Mouse (Mus musculus): Measurements from ENCODE around the gene Astn2. TPM values are rescaled to one million over a fixed set of nuclear protein-coding genes. Genes with fewer than 3 reads are reported as not detected.

Gene Astn2
- polyA plus RNA-seq, 1 experiment from 2014 or later, result 0.81 TPM

DNA sequence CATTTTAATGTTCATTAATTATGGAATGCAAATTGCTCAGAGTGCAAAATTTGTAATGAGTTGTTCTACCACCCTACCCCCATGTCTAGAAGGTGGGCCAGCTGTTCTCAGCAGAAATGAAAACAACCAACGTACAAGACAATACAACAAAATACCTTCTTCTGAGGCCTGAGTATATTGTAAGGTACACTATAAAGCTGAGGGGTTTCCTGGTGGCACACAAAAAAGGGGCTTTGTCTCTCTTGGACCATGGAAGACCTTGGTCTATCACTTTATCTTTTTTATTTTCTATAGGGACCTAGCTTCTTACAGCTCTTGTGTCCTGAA lies 645.6 kb downstream of the Astn2 start:
- ATAC-seq, result no peak
- no peak overlapping the region for H3K9ac ChIP-seq
- no peaks in the 10 kb centered on the region for H3K27me3 ChIP-seq
- 62% methylated on average over 1 of the region's 1 CpGs for WGBS
- H3K27ac ChIP-seq, result no peak overlapping the region
- H3K4me1 ChIP-seq, result no peaks in the 10 kb centered on the region
- H3K9me3 ChIP-seq (replicated peaks), result no peaks in the 10 kb centered on the region
- no peak overlapping the region for H3K4me3 ChIP-seq
- no peak overlapping the region for H3K4me2 ChIP-seq
- no peaks in the 10 kb centered on the region for H3K36me3 ChIP-seq (ENCODE audit: poor library complexity, severe bottlenecking)

DNA sequence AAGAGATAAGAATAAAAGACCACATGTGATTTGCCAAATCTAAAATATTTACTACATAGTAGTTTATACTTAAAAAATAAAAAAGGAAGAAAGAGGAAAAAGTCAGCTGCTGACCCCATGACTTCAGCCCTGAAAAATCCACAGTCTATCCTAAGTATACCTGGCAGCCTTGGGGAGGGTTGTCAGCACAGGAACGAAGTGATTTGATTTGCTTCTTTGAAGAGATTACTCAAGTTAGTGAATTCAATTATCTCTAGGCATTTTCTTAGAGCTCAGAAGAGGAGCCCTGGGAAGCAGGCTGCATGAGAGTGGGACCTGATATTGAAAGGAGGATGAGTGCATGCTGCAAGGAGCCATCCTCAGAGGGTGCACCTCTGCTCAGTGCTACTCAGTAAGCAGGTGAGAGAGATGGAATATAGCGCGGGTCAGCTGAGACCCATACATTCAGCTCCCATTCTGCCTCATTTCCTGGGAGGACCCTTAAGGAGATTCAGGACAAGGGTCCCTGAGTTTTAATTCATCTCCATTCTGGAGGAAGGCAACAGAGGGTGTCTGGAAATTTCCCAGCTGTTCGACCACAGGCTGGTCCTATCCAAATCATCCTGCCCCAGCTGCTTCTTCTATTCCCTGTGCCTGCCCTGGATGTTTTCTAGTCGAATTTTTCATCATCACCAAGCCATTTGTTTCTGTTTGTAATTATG lies 646.1 kb downstream of the Astn2 start:
- no peak overlapping the region for H3K27ac ChIP-seq
- ATAC-seq, result peak; percentile 48; the same call in 1 of the 2 replicates
- no peak overlapping the region for H3K4me2 ChIP-seq
- no peaks in the 10 kb centered on the region for H3K36me3 ChIP-seq (ENCODE audit: poor library complexity, severe bottlenecking)
- H3K9ac ChIP-seq, result no peak overlapping the region
- H3K4me1 ChIP-seq, result no peaks in the 10 kb centered on the region
- no peaks in the 10 kb centered on the region for H3K9me3 ChIP-seq (replicated peaks)
- WGBS, result 52% methylated on average over 5 of the region's 5 CpGs
- H3K4me3 ChIP-seq, result no peak overlapping the region
- no peaks in the 10 kb centered on the region for H3K27me3 ChIP-seq

DNA sequence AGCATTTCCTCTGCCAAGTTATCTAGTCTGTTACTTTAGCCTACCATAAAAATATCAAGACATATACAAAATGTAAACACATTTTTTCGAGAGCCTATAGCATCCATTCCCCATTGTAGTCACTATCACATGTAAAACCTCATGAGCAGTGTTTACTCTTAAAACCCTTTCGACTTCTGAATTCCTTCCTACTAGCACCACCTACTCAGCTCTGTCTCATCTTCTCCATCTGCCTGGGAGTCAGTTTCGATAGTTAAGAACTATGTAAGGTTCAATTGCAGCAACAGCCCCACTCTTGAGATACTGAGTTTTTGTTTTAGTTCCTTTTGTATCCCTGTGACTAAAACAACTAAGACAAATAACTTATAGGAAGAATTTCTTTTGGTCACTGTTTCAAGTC lies 651.5 kb downstream of the Astn2 start:
- Histone ChIP-seq H3K27me3 (no peaks in the 10 kb centered on the region), H3K4me1 (no peaks in the 10 kb centered on the region), H3K9me3 (replicated peaks) (no peaks in the 10 kb centered on the region), H3K9ac (no peak overlapping the region), H3K36me3 (ENCODE audit: poor library complexity, severe bottlenecking) (no peaks in the 10 kb centered on the region), H3K4me3 (no peak overlapping the region), H3K4me2 (no peak overlapping the region), H3K27ac (no peak overlapping the region)
- no peak for ATAC-seq
- WGBS, result 93% methylated on average over 3 of the region's 3 CpGs

DNA sequence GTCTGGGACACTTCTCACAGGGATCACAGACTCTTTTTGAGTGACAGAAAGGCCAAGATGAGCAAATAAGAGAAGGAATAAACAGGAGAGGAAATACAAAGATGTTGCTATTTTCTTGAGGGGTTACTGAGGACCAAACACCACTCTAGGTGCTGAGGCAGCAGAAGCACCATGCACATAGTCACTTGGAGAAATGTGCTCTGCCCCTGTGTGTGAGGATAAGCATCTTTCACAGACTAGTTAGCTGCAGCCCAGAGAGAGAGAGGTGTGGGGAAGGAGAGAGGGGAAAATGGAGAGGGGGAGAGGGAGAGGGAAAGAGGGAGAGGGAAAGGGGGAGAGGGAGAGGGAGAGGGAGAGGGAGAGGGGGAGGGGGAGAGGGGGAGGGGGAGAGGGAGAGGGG lies 659.6 kb downstream of the Astn2 start:
- H3K4me1 ChIP-seq, result peaks cover 20% of the 10 kb centered on the region
- H3K36me3 ChIP-seq (ENCODE audit: poor library complexity, severe bottlenecking), result no peaks in the 10 kb centered on the region
- H3K27ac ChIP-seq, result no peak overlapping the region; the same call in 1 of the 2 replicates
- no peaks in the 10 kb centered on the region for H3K9me3 ChIP-seq (replicated peaks)
- H3K9ac ChIP-seq, result no peak overlapping the region
- no peak for ATAC-seq
- H3K4me3 ChIP-seq, result no peak overlapping the region
- H3K27me3 ChIP-seq, result no peaks in the 10 kb centered on the region
- no peak overlapping the region for H3K4me2 ChIP-seq

DNA sequence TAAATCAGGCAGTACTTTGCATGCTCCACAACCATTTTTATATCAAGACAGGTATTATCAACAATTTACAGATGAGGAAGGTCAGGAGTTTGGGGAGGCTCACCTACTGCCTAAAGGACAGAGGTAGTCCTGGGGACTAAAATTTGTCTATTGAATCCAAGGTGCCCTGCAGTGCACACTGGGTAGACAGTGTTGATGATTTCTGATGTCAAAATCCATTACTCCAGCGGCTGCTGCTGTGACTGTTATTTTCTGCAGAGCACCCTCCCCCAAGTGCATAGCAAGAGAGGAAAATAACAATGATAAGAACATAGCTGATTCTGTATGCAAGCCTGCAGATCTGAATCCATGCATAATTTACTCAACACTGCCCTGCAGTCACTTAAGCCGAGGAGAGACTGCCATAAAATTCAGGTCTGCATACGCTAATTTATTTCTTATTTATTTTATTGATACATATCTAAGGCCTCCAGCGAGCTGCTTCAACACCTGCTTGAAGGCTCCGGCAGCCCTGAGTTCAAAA lies 660.3 kb downstream of the Astn2 start:
- Histone ChIP-seq H3K36me3 (ENCODE audit: poor library complexity, severe bottlenecking) (no peaks in the 10 kb centered on the region), H3K4me3 (no peak overlapping the region), H3K27ac (no peak overlapping the region; the same call in 1 of the 2 replicates), H3K27me3 (no peaks in the 10 kb centered on the region), H3K9me3 (replicated peaks) (no peaks in the 10 kb centered on the region), H3K4me1 (peaks cover 20% of the 10 kb centered on the region), H3K9ac (no peak overlapping the region), H3K4me2 (no peak overlapping the region)
- 59% methylated on average over 5 of the region's 5 CpGs for WGBS
- peak; percentile 49; the same call in 1 of the 2 replicates for ATAC-seq

DNA sequence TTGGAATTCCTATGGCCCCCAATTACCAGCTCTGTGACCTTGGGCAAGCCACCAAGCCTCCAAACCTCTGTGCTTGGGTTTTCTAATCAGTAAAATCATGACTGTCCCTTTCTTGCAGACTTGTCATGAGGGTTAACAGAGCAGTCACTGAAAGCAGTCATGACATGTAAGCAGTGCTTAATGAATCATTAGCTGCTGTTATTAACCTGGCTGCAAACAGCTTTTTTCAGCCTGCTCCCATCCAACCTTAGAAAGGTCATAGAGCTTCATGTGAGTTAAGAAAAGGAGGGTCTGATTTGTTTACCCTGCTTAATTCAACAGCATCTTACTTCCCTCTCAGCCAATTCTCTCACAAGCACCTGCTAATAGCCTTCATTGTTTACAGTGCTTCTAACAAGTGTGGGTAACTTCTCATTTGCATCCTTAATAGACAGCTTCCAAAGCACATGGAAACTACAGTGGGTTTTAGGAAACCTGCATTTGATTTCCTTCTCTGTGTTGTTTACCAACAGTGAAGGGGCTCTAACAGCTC lies 661.2 kb downstream of the Astn2 start:
- no peaks in the 10 kb centered on the region for H3K27me3 ChIP-seq
- H3K9ac ChIP-seq, result no peak overlapping the region
- no peak overlapping the region for H3K4me2 ChIP-seq
- no peak overlapping the region for H3K27ac ChIP-seq
- H3K4me1 ChIP-seq, result peaks cover 20% of the 10 kb centered on the region
- no peaks in the 10 kb centered on the region for H3K9me3 ChIP-seq (replicated peaks)
- peak; percentile 57 for ATAC-seq
- no peak overlapping the region for H3K4me3 ChIP-seq
- no peaks in the 10 kb centered on the region for H3K36me3 ChIP-seq (ENCODE audit: poor library complexity, severe bottlenecking)

DNA sequence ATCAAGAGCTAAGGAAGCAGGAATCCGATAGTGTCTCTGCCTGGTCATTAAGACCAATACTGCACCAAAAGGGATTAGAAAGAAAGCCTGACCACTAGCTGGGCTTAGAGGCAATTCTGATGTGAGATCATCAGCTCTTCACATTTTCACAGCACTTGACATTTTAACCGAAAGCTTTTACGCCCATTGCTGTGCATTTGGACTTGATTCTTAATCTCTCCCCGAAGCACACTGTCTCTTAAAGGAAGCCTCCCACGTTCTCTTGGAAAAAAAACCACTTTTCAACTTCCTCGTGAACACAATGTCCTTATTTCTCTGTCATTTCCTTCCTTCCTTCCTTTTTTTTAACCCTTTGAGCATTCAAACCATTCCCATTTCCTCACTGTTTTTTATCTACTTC lies 680.0 kb downstream of the Astn2 start:
- ATAC-seq, result no peak
- Histone ChIP-seq H3K4me2 (no peak overlapping the region), H3K4me3 (no peak overlapping the region), H3K9me3 (replicated peaks) (no peaks in the 10 kb centered on the region), H3K9ac (no peak overlapping the region), H3K27me3 (no peaks in the 10 kb centered on the region), H3K4me1 (no peaks in the 10 kb centered on the region), H3K36me3 (ENCODE audit: poor library complexity, severe bottlenecking) (no peaks in the 10 kb centered on the region), H3K27ac (no peak overlapping the region)
- 80% methylated on average over 6 of the region's 6 CpGs for WGBS

DNA sequence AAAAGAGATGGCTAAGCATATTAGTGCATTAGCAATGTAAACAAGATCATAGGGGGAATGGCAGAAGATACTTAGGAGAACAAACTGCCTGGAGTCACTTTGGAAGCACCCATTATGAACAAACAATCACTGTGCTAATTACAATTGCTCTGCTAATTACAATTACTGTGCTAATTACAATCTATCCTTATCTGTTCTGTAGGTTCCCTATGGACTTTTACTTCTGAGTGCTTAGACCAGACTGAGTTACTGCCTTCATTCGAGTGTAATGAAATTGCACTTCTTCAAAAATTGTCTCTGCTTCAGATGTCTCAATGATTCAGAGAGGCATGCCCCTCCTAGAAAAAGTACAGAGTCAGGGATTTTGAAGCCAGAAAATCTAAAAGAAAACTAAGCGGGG lies 684.8 kb downstream of the Astn2 start:
- Histone ChIP-seq H3K27ac (no peak overlapping the region), H3K27me3 (no peaks in the 10 kb centered on the region), H3K9me3 (replicated peaks) (no peaks in the 10 kb centered on the region), H3K4me3 (no peak overlapping the region), H3K36me3 (ENCODE audit: poor library complexity, severe bottlenecking) (no peaks in the 10 kb centered on the region), H3K4me1 (no peaks in the 10 kb centered on the region), H3K9ac (no peak overlapping the region), H3K4me2 (no peak overlapping the region)
- ATAC-seq, result no peak
- WGBS, result 75% methylated on average over 2 of the region's 2 CpGs

DNA sequence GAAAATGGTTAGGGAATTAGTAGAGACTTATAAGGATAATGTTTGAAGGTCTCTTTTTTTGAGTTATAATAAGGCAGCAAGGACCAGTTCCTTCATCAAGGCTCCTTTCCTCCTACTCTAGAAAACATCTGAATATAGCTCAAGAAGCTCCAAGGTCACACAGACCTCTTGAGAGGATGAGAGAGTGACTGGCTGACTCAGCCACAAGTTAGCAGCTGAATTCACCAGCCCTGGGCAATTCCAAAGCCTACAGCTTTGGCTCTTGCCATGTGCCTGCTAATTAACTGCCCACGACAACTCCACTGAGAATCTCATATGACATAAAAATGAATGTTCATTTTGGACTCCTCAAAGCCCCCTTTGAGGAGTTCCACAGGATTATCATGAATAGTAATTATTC lies 686.5 kb downstream of the Astn2 start:
- H3K4me1 ChIP-seq, result no peaks in the 10 kb centered on the region
- no peak overlapping the region for H3K27ac ChIP-seq
- no peaks in the 10 kb centered on the region for H3K9me3 ChIP-seq (replicated peaks)
- no peak overlapping the region for H3K9ac ChIP-seq
- H3K4me2 ChIP-seq, result no peak overlapping the region
- H3K4me3 ChIP-seq, result no peak overlapping the region
- no peak for ATAC-seq
- H3K36me3 ChIP-seq (ENCODE audit: poor library complexity, severe bottlenecking), result no peaks in the 10 kb centered on the region
- no peaks in the 10 kb centered on the region for H3K27me3 ChIP-seq
- 38% methylated on average over 1 of the region's 1 CpGs for WGBS

DNA sequence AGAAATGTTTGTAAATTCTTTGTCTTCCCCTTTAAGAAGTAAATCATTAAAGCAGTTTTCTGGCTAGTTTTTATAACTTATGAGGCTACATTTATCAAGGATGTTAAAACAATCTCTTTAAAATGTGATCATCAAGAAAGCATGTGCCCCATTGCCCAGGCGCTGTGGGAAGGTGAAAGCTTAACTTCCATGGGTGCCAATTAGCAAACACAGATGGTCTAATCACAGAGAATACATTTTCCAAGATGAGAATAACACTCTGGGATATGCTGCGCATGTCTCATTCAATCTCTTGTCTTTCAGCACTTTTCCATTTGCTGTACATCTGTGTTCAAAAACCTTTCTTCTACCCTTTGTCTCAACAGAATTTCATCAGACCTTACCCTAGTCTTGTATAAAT lies 688.3 kb downstream of the Astn2 start:
- H3K36me3 ChIP-seq (ENCODE audit: poor library complexity, severe bottlenecking), result no peaks in the 10 kb centered on the region
- no peak overlapping the region for H3K4me2 ChIP-seq
- H3K27me3 ChIP-seq, result no peaks in the 10 kb centered on the region
- no peak overlapping the region for H3K27ac ChIP-seq
- no peak overlapping the region for H3K4me3 ChIP-seq
- 76% methylated on average over 2 of the region's 2 CpGs for WGBS
- no peaks in the 10 kb centered on the region for H3K9me3 ChIP-seq (replicated peaks)
- no peak for ATAC-seq
- H3K4me1 ChIP-seq, result no peaks in the 10 kb centered on the region
- H3K9ac ChIP-seq, result no peak overlapping the region

DNA sequence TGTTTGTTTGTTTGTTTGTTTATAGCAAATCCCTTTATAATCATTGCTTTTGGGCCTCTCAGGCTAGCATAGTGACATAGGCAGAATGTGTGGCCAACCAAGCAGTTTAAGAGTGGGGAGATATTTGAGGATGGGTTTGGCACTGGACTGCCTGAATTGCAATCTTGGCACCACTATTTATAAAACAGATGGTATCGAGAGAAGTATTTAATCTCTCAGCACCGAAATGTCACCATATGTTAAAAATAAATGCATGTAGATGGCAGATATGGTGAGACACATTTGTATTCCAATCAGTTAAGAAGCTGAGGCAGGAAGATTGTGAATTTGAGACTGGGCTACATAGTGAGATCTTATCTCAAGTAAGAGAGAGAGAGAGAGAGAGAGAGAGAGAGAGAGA lies 692.7 kb downstream of the Astn2 start:
- Histone ChIP-seq H3K9ac (no peak overlapping the region), H3K4me1 (no peaks in the 10 kb centered on the region), H3K36me3 (ENCODE audit: poor library complexity, severe bottlenecking) (no peaks in the 10 kb centered on the region), H3K27me3 (no peaks in the 10 kb centered on the region), H3K9me3 (replicated peaks) (no peaks in the 10 kb centered on the region), H3K27ac (no peak overlapping the region), H3K4me3 (no peak overlapping the region), H3K4me2 (no peak overlapping the region)
- peak; percentile 70 for ATAC-seq
- 86% methylated on average over 2 of the region's 2 CpGs for WGBS

DNA sequence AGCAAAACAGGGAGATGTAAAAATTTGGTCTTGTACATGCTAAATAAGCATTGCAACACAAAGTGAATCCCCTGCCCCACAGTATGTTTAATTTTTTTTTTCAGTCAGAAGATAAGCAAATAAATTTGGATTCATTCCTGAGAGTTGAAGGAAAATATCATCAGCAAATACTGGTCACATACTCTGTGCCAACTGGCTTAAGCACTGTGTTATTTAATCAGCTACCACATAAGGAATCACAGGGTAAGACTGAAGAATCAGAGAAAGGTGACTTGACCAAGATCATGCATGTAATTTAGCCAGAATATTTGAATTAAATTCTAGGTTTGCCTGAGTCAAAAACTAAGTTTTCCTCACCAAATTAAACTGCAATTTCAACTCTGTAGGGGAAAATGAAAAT lies 693.8 kb downstream of the Astn2 start:
- Histone ChIP-seq H3K9ac (no peak overlapping the region), H3K4me1 (no peaks in the 10 kb centered on the region), H3K27ac (no peak overlapping the region), H3K36me3 (ENCODE audit: poor library complexity, severe bottlenecking) (no peaks in the 10 kb centered on the region), H3K4me3 (no peak overlapping the region), H3K9me3 (replicated peaks) (no peaks in the 10 kb centered on the region), H3K4me2 (no peak overlapping the region), H3K27me3 (no peaks in the 10 kb centered on the region)
- ATAC-seq, result no peak

DNA sequence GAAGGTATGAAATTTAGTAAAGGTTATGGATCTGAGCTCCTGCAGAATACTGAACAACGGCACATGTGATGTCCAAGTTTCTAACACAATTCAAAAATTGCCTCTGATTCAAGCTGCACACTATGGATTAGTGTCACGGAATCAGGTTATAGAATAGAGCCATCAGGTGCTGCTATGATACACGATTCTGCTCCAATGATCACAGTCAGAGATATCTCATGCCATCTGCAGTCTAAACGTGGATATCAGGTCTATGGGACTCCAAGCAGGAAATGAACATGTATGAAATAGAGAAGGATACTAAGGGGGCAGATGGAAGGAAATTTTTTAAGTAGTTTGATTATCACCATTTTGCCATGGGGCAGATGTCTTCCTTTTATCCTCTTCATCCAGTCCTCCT lies 702.6 kb downstream of the Astn2 start:
- Histone ChIP-seq H3K4me3 (no peak overlapping the region), H3K27ac (no peak overlapping the region), H3K36me3 (ENCODE audit: poor library complexity, severe bottlenecking) (no peaks in the 10 kb centered on the region), H3K9ac (no peak overlapping the region), H3K4me1 (peaks cover 9% of the 10 kb centered on the region), H3K27me3 (no peaks in the 10 kb centered on the region), H3K4me2 (no peak overlapping the region), H3K9me3 (replicated peaks) (no peaks in the 10 kb centered on the region)
- no peak for ATAC-seq
- WGBS, result 78% methylated on average over 4 of the region's 4 CpGs

Data from forebrain, embryonic 13.5 days (tissue).